Mouse (Mus musculus): ENCODE results near the gene Tmem178.

Tmem178 gene

GRCm38 (mm10) chr17:80944530-80945198 lies at the start of gene Tmem178:
Gene Tmem178 (plus strand): TSS chr17:80944632.
- no peak for DNase-seq (ENCODE audit: low read depth)

- no peak for DNase-seq (ENCODE audit: low read depth)
These were observed 48.0 kb upstream of the Tmem178 start for GRCm38 (mm10) chr17:80896481-80896880.

- no peak for DNase-seq (ENCODE audit: low read depth)
These were observed 46.6 kb upstream of the Tmem178 start for GRCm38 (mm10) chr17:80897709-80898440.

- peak; percentile 35 for DNase-seq (ENCODE audit: low read depth)
These were observed 44.8 kb upstream of the Tmem178 start for GRCm38 (mm10) chr17:80899513-80900199.

- no peak for DNase-seq (ENCODE audit: low read depth)
These were observed 44.3 kb upstream of the Tmem178 start for GRCm38 (mm10) chr17:80900200-80900520.

- no peak for DNase-seq (ENCODE audit: low read depth)
These were observed 42.5 kb upstream of the Tmem178 start for GRCm38 (mm10) chr17:80901885-80902284.

- DNase-seq (ENCODE audit: low read depth) = no peak
These were observed 41.1 kb upstream of the Tmem178 start for GRCm38 (mm10) chr17:80903121-80903875.

GRCm38 (mm10) chr17:80904061-80904460 lies 40.4 kb upstream of the Tmem178 start:
- DNase-seq (ENCODE audit: low read depth) = no peak

- no peak for DNase-seq (ENCODE audit: low read depth)
These were observed 28.8 kb upstream of the Tmem178 start for GRCm38 (mm10) chr17:80915666-80916065.

- DNase-seq (ENCODE audit: low read depth) = no peak
These were observed 25.2 kb upstream of the Tmem178 start for GRCm38 (mm10) chr17:80919261-80919660.

GRCm38 (mm10) chr17:80921286-80922134 lies 22.9 kb upstream of the Tmem178 start:
- DNase-seq (ENCODE audit: low read depth) = peak; percentile 33

GRCm38 (mm10) chr17:80925554-80925953 lies 18.9 kb upstream of the Tmem178 start:
- DNase-seq (ENCODE audit: low read depth) = no peak

GRCm38 (mm10) chr17:80927151-80927550 lies 17.3 kb upstream of the Tmem178 start:
- no peak for DNase-seq (ENCODE audit: low read depth)

- DNase-seq (ENCODE audit: low read depth) = no peak
These were observed 11.7 kb upstream of the Tmem178 start for GRCm38 (mm10) chr17:80932716-80933115.

- no peak for DNase-seq (ENCODE audit: low read depth)
These were observed 10.9 kb upstream of the Tmem178 start for GRCm38 (mm10) chr17:80933401-80934029.

- no peak for DNase-seq (ENCODE audit: low read depth)
These were observed 8.5 kb upstream of the Tmem178 start for GRCm38 (mm10) chr17:80935807-80936519.

- no peak for DNase-seq (ENCODE audit: low read depth)
These were observed 7.9 kb upstream of the Tmem178 start for GRCm38 (mm10) chr17:80936521-80936920.

GRCm38 (mm10) chr17:80939833-80940232 lies 4.6 kb upstream of the Tmem178 start:
- DNase-seq (ENCODE audit: low read depth) = no peak

GRCm38 (mm10) chr17:80941857-80942256 lies 2.6 kb upstream of the Tmem178 start:
- DNase-seq (ENCODE audit: low read depth) = no peak

- DNase-seq (ENCODE audit: low read depth) = no peak
These were observed 450 bp upstream of the Tmem178 start for GRCm38 (mm10) chr17:80943835-80944529.

Data from fibroblast of lung, adult 2 months (primary cell).